Mouse (Mus musculus): ENCODE measurements around the gene Sh3bp5.

Sh3bp5 gene

DNA sequence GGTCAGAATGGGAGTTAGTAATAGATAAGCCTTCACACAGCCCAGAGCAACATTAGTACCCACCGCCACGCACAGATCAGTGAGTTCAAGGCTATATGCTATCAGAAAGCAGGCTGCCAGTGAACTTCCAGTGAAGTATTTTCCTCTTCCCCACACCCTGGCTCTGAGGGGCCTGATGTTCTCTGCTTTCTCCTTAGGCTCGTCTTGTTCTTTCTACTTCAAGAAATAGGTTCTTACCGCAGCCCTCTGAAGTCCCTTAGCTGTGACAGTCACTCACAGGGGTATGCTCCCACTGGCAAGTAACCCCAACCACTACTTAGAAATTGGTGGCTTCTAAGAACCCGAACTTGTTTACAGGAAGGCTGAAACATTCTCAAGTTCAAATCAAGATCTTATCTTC lies 2.8 kb downstream of the Sh3bp5 start:
- peak; percentile 76 for DNase-seq (ENCODE audit: low spot score)

DNA sequence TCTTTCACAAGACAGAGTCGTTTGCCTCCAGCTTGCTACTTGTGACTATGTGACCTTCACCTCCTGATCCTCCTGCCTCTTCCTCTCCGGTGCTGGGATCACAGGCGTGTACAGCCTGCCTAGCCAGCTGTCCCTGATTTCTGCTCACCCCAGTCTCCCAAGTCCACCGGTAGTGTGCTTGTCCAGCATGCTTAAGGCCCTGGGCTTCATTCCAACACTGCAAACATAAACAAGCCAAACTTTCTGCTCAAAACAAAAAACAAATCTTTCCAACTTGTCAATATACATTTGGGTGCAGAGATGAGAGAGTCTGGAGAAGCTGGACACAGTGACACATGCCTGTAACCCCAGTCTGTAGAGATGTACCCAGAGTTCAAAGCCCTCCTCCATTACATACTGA lies 3.5 kb downstream of the Sh3bp5 start:
- DNase-seq (ENCODE audit: low spot score), result no peak

DNA sequence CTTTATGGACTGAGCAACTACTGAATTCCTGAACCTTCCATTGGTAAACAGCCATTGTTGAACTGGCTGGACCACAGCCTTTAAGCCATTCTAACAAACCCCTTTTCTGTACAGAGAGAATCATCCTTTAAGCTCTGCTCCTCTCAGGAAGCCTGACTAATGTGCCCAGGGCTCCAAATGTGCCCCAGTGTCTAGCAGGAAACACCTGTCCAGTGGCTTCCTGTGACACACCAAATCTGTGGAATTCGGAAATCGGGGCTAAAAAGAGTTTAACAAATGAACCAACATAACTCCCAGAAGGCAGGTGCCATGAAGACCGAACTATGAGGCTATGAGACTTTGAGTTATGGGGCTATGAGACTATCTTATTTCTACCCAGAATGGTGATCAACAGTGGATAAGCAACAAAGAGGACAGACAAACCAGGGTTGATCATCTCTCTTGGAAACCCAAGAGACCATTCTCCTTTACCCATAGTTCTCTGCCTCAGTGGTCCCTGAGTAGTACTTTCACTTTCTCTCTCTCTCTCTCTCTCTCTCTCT lies 4.0 kb downstream of the Sh3bp5 start:
- DNase-seq (ENCODE audit: low spot score), result no peak

DNA sequence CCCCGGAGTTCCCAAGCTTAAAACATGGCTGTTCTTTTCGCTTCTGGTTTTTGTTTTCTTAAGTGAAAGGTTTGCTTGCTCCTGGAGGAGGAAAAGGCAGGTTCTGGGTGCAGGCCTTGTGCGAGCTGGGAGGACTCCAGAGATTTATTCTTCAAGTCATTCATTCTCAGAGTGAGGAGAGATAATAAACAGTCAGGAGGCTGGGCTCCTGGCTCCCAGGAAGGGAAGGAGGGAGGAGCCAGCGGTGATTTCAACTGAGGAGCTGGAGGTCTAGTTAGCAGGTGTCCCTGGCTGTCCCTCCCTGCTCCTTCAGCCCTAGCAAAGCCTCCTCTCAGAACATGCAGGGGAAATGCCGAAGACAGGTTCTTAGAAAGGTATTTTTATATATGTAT lies 6.9 kb downstream of the Sh3bp5 start:
- DNase-seq (ENCODE audit: low spot score), result no peak

DNA sequence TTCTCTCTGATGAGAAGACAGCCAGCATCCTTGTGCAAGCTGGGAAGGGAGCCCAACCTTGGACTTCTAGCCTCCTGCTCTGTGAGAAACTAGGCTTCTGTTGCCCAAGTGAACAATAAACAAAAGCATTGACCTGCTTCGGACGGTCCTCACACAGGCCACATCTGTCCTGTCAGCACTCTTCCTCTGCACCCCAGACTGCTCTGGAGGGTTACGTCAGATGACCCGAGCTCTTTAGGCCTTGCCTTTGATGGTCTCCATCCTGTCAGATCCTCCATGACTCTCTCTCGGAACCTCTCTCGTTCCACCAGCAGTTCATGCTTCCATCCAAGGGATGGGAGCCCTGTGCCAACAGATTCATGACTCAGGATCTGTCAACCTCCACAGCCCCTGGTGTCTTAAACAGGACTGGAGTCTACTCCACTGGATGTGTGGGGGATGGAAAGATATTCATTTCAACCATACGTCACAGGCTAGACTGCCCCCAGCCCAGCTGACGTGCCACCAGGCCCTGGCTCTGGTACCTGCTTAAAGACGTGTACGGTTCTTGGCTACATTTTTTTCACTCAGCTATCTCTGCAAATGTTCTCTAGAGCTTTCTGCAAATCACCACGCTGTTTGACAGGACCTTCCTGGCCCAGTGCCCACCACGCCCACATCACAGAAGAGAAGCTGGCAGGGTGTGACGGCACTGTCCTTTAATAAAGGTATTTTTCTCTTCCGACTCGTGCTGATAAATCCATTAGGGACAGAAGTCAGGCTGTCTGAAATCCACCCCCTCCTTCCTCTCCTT lies 7.5 kb downstream of the Sh3bp5 start:
- no peak for DNase-seq (ENCODE audit: low spot score)

DNA sequence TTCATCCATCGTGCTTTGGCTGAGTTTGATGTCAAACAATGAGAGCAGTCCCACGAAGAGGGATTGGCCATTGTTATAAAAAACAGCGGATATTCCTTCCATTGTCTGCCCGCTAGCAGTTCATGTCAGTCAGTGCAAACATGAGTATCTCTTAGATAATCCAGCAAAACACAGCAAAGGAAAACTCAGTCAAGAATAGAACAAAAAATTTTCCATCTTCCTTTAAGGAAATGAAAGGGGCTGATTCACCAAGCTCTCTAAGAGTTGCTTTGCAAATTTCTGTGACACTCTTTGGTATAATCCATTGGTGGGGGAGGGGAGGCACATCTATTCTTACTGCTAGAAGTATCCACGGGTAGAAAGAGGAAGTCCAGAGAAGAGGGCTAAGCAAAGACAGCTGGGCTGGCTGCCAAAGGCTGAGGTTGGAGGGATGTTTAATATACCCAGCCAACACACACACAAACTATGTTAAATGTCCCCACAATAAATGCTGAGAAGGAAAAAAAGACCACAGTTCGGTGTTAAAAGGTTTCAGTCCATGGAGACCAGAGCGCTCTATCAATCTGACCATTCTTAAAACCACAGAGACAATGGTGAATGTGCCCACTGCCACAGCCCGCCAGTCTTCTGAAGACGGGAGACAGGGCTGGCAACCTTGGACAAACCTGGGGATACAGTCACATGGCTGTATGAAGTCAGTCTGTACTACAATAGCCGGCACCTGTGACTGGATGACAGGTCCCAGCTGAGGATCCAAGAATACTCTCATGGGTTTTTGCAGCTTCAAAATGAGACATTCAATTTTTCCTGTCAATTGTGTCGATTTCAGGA lies 12.7 kb downstream of the Sh3bp5 start:
- DNase-seq (ENCODE audit: low spot score), result no peak

DNA sequence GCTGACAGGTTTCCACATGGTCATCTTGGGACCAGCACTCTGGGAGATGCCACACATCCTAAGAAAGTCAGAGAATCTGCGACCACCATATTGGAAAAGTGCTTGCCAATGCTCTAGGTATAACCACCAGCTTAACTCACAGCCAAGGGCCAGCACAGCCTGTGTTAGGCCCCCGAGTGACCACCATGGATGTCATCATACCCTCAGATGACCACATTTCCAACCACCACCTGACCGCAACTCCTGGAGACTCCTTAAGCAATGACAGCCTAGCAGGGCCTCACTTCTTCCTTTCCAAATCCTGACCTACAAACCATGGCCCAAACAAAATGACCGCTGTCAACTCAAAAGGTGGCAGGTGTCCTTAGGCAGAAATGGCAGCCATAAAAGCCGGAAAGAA lies 13.5 kb downstream of the Sh3bp5 start:
- DNase-seq (ENCODE audit: low spot score), result no peak

DNA sequence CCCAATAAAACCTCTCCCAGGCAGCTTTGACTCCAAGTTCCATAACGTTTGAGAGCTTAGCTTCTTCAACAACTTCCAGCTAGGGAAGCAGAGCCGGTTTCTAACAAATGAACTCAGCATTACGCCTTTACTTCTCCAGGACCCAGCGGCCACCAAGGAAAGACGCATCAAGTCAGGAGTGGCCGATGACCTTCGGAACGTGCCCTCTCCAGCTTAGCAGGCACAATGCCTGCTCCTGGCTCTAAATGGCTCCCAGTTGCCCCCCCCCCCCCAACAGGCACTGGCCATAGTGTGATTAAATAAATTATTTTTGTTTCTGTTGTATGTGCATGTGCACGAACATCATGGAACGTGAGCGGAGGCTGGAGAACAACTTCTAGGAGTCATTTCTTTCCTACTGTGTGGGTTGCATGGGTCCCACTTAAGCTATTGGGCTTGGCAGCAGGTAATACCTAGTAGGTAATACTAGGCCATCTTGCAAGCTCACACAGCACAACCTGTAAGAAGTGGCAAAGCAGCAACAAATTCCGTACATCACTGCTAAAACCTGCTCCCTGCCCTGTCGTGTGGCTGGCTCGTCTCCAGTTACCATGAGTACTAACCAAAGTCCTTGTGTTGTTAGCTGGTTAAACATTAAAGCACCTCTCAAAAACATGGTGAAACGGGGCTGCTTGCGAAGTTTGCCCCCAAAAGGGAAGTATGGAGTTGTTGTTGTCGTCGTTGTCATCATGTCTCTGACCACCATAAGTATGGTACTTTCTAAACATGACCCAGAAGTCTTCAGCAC lies 14.2 kb downstream of the Sh3bp5 start:
- DNase-seq (ENCODE audit: low spot score), result no peak

DNA sequence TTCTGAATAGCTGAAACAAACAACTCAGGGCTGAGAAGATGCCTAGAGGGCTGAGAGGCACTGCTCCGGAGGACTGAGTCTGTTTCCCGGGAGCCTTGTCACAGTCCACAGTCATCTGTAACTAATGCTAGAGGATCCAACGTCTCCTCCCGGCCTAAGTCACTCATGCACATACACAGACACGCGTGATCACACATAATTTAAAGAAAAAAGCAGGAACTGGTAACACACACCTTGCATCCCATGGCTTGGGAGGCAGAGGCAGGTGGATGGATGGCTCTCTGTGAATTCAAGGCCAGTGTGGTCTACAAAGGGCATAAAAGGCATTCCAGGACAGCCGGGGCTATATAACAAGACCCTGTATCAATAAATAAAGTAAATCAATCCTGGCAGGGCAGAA lies 14.9 kb downstream of the Sh3bp5 start:
- DNase-seq (ENCODE audit: low spot score), result no peak

DNA sequence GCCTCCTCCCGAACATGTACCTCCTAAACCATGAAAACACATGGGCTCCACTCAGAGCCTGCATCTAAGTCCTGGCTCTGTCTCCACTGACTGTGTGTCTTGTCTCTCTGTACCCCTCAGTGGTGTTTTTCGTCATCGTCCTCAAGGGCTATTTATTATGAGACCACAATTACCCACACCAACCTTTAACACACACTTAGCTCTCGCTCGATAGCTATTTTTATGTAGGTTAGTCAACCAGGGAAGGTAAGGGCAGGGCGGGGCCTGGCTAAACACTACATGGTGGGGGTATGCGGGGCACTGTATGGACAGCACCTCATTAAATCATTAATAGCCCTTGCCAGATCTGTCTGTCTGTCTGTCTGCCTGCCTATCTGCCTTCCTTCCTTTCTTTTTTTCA lies 15.3 kb downstream of the Sh3bp5 start:
- no peak for DNase-seq (ENCODE audit: low spot score)

DNA sequence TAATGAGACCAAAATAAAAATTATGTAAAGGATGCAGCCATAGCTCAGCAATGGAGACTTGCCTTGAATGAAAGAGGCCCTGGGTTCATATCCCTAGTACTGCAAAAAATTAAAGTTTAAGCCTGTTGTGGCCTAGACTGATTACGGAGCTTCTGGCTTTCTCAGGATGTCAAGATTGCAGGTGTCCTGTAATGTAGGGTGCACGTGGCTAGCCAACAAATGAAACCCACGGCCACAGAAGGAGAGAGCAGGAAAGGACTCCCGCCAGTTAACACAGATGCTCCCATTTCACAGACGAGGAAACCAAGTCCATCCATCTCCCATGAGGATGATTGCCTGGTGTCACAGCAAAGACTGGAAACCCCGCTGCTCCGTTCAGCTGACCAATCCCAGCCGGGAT lies 15.7 kb downstream of the Sh3bp5 start:
- no peak for DNase-seq (ENCODE audit: low spot score)

DNA sequence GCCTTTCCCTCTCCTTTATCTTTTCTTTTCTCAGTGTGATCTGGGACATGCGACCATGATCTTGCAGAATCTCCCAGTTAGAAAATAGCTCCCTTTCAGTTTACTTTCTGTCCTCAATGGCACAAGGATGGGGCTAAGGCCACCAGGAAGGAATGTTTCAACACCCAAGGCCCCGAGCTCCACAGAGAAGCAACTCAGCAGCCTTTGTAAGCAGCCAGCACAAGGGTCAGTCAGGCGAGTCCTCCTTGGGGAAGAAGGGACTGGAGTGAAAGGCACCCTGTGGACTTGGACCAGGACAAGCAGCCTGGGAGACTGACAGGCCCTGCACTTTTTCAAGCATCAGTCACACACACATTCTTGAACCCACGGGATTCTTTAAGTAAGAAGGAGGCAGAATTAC lies 16.6 kb downstream of the Sh3bp5 start:
- DNase-seq (ENCODE audit: low spot score), result no peak

DNA sequence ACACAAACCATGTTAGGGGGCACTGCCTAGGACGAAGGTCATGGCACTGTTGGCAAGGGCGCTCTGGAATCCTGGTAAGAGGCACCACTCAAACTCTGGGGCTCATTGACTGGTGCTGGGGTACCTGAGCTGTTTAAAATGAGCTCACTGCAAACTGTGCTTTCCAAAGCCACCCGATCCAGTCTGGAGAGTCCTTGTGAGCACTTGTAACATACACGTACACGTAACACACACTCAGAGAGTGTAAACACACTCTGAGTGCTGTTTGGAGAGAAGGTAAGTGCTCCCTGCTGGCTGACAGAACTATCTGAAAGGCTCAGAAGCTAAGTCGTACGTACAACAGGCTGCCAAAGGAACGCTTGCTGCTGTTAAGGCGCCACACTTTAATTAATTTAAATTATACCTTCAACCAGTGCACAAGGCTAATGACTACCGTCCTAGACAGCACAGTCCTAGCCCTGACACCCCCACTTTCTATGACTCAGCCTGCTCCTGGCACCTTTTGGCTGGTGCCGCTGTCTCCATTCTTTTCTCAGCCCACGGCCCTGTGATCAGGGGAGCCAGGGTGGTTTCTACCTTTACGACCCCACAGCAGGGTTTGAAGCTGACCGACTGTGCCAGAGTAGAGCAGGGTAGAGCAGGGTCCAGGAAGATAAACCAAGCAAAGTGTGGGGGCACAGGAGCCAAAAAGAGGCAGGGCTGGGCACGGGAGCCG lies 18.9 kb downstream of the Sh3bp5 start:
- DNase-seq (ENCODE audit: low spot score), result no peak

DNA sequence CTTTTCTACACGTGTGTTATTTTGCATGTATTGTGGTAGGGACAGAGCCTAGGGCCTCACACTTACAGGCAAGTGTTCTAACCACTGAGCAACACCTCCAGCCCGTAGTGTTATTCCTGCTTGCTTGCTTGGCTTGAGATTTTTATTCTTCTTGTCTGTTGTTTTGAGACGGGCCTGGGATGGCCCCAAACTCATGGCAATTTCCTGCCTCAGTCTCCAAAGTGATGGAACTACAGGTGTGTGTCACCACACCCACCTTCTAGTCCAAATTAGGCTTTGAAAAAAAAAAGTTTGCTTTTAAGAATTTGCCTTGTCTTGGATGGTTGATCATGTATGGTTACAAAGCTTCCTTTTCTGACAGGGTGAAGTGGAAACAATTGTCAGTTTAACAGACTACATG lies 19.5 kb downstream of the Sh3bp5 start:
- no peak for DNase-seq (ENCODE audit: low spot score)

DNA sequence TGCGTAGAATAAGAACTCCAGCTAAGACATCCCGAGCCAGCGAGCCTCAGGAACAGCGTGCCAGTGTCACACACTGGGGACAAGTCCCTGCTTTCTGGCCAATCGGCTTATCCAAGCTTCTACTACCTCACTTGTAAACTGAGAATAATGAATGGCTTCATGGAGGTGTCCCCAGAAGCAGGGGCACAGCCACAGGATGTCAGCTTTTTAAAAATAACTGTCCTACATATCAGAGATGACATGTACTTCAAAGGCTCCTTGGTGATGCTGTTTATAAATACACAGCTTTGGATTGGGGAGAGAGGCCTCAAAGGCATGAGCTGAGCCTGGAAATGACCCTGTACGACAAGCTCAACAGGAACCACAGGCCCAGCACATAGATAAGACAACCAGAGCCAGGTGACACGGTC lies 20.9 kb downstream of the Sh3bp5 start:
- DNase-seq (ENCODE audit: low spot score), result peak; percentile 37

DNA sequence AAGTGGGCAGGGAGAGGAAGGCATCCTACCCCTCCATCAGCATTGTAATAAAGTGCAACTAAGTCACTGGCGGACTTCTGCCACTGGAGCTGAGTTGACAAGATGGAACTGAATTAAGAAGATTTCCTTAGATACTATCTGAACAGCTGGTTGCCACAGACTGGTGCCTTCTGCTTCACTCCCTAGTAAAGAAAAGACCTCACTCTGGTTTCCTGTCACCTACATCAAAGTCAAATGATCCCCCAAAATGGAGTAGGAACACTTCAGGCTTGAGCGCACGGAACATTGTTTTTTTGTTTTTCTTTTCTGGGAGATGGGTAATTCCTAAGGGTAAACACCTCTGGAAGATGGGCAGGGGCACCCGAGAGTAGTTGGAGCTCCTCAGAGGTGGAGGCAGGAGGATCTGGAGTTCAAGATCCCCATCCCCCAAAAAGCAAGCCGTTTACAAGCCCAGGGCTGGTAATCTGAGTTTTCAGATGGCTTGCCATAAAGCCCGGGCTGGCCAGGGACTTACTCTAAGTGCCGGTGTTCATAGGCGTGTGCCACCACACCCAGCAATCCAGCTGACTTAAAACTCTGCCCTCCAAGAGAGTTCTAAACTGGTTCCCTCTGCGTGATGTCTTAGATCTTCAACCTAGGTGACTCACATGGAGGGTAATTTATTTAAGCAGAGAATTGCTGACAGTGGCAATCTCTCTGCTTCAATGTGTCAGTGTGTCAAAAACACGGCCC lies 21.5 kb downstream of the Sh3bp5 start:
- peak; percentile 48 for DNase-seq (ENCODE audit: low spot score)

DNA sequence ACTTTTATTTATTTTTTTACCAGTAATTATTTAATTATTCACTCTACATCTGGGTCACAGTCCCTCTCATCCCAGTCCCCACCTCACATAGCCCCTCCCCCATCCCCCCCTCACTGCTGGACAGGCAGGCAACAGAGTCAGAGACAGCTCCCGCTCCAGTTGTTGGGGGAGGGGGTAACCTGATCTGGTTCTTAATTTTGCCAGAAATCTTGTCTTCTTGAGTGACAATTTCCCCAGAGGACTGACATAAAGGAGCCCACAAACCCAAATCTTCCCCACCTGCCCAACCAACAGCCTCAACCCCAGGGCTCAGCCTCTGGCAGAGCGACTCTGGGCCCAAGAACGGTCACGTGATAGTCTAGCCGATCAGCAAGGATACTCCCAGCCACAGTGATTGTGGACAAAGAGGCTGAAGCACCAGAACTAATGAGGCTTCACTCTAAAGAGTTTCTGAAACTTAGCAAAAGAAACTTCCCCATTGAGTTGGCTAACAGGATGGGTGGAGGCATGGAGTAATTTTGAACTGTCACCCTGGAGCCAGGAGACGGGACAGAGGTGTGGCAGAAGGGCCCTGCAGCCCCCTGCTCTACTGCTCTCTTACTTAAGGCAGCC lies 22.3 kb downstream of the Sh3bp5 start:
- no peak for DNase-seq (ENCODE audit: low spot score)

DNA sequence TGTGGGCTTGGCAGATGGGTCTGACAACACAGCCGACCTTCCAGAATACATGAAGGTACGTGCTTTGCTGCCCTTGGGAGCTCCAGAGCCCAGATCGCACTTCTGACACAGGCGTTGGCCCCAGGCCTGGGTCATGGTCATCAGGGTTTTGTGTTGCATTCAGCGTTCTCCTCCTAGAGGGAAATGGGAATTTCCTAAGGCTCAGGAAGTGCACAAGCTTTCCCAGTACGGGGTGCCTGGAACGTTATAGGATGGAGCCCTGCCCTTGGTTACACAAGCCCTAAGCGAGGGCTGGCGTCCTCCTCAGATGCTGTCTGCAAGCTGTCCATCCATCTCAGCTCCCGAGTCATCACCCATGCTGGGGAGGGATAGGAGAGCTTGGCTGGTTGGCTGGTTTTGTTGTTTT lies 23.2 kb downstream of the Sh3bp5 start:
- DNase-seq (ENCODE audit: low spot score), result no peak

DNA sequence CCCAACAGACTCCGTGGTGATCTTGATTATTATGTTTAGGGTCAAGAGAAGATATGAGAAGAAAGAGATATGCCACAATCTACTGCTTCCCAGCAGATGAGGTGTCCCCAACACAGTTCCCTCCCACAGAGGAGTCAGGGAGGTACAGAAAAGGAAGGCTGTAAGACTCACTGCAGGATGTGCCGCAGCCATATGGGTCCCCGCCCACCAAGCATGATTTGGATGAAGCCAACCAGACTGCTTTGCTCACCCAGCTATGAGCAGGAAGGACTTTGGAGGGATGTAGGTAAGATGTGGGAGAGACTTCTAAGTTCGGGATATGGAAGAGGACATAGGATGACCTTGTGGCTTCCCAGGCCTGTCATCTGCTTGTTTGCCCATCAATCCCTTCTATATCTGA lies 25.1 kb downstream of the Sh3bp5 start:
- no peak for DNase-seq (ENCODE audit: low spot score)

DNA sequence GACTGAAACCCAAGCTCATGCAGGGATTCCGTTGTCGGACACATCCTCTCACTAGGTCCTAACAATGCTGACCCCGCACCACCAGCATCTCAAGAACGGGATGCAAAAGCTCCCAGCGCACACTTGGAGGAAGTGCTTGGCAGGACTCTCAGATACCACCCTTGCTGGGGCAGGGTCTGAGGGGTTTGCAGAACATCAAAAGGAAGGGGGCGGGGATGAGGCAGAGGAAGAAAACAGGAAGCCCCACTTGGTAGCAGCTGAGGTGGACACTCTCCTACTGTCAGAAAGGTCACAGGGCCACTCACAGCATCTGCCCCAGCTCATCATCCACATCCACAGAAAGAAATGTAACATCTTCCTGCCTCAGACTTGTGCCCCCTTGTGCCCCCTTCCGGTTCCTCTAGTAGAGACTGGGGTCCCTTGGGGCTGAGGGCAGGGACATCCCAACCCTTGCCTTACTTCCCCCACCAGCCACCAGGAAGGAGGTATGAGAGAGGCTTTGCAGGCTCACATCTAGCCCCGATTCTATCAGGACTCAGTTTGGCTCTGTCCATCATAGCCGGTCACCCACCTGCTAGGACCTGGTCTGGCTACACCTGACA lies 25.7 kb downstream of the Sh3bp5 start:
- no peak for DNase-seq (ENCODE audit: low spot score)

Data from T-cell, adult 2 months (primary cell).